Mouse (Mus musculus): ENCODE data around the gene Fam168a. TPM values are rescaled to one million over a fixed set of nuclear protein-coding genes. Genes with fewer than 3 reads are reported as not detected.

Gene Fam168a
- polyA plus RNA-seq, 1 experiment from 2014 or later = 118 TPM

- Histone ChIP-seq H3K4me1 (replicated peaks; ENCODE audit: control insufficient read depth, insufficient read depth, low read length) (no peaks in the 10 kb centered on the region), H3K4me3 (replicated peaks; ENCODE audit: low read length) (no peak overlapping the region), H3K4me2 (ENCODE audit: low read length) (no peak overlapping the region), H3K36me3 (ENCODE audit: control insufficient read depth, insufficient read depth) (peaks cover 23% of the 10 kb centered on the region), H3K9me3 (ENCODE audit: control insufficient read depth, low read length) (no peaks in the 10 kb centered on the region), H3K27ac (ENCODE audit: low read length) (no peak overlapping the region), H3K27me3 (replicated peaks; ENCODE audit: control insufficient read depth, insufficient read depth, low read length) (no peaks in the 10 kb centered on the region), H3K9ac (replicated peaks; ENCODE audit: low read depth, low read length) (no peak overlapping the region)
- 90% methylated on average over 1 of the region's 1 CpGs for WGBS
- ATAC-seq = no peak
Observed at GRCm38 (mm10) chr7:100875822-100876221, 169.4 kb downstream of the Fam168a start.

- WGBS = 90% methylated on average over 13 of the region's 13 CpGs
- Histone ChIP-seq H3K4me3 (replicated peaks; ENCODE audit: low read length) (no peak overlapping the region), H3K9ac (replicated peaks; ENCODE audit: low read depth, low read length) (no peak overlapping the region), H3K27me3 (replicated peaks; ENCODE audit: control insufficient read depth, insufficient read depth, low read length) (no peaks in the 10 kb centered on the region), H3K4me2 (ENCODE audit: low read length) (no peak overlapping the region), H3K4me1 (replicated peaks; ENCODE audit: control insufficient read depth, insufficient read depth, low read length) (no peaks in the 10 kb centered on the region), H3K27ac (ENCODE audit: low read length) (no peak overlapping the region), H3K36me3 (ENCODE audit: control insufficient read depth, insufficient read depth) (peaks cover 27% of the 10 kb centered on the region), H3K9me3 (ENCODE audit: control insufficient read depth, low read length) (no peaks in the 10 kb centered on the region)
- ATAC-seq = no peak
Observed at GRCm38 (mm10) chr7:100876293-100876692, 169.9 kb downstream of the Fam168a start.

GRCm38 (mm10) chr7:100876771-100877170 lies 170.3 kb downstream of the Fam168a start:
- Histone ChIP-seq H3K4me2 (ENCODE audit: low read length) (no peak overlapping the region), H3K27ac (ENCODE audit: low read length) (no peak overlapping the region), H3K27me3 (replicated peaks; ENCODE audit: control insufficient read depth, insufficient read depth, low read length) (no peaks in the 10 kb centered on the region), H3K9ac (replicated peaks; ENCODE audit: low read depth, low read length) (no peak overlapping the region), H3K4me1 (replicated peaks; ENCODE audit: control insufficient read depth, insufficient read depth, low read length) (no peaks in the 10 kb centered on the region), H3K4me3 (replicated peaks; ENCODE audit: low read length) (no peak overlapping the region), H3K9me3 (ENCODE audit: control insufficient read depth, low read length) (no peaks in the 10 kb centered on the region), H3K36me3 (ENCODE audit: control insufficient read depth, insufficient read depth) (peaks cover 28% of the 10 kb centered on the region)
- WGBS = 95% methylated on average over 9 of the region's 9 CpGs
- no peak for ATAC-seq

GRCm38 (mm10) chr7:100879595-100879994 lies 173.2 kb downstream of the Fam168a start:
- ATAC-seq = peak; percentile 41; the same call in 1 of the 2 replicates

GRCm38 (mm10) chr7:100881531-100881930 lies 175.1 kb downstream of the Fam168a start:
- 92% methylated on average over 9 of the region's 9 CpGs for WGBS
- Histone ChIP-seq H3K4me2 (ENCODE audit: low read length) (no peak overlapping the region), H3K36me3 (ENCODE audit: control insufficient read depth, insufficient read depth) (peaks cover 25% of the 10 kb centered on the region), H3K27ac (ENCODE audit: low read length) (no peak overlapping the region), H3K9me3 (ENCODE audit: control insufficient read depth, low read length) (no peaks in the 10 kb centered on the region), H3K4me3 (replicated peaks; ENCODE audit: low read length) (no peak overlapping the region), H3K9ac (replicated peaks; ENCODE audit: low read depth, low read length) (no peak overlapping the region), H3K4me1 (replicated peaks; ENCODE audit: control insufficient read depth, insufficient read depth, low read length) (no peaks in the 10 kb centered on the region), H3K27me3 (replicated peaks; ENCODE audit: control insufficient read depth, insufficient read depth, low read length) (no peaks in the 10 kb centered on the region)
- no peak for ATAC-seq

More at GRCm38 (mm10) chr7:100879595-100879994, 173.2 kb downstream of the Fam168a start:
- 14% methylated on average over 20 of the region's 20 CpGs for WGBS
- Histone ChIP-seq H3K9ac (replicated peaks; ENCODE audit: low read depth, low read length) (no peak overlapping the region), H3K27ac (ENCODE audit: low read length) (no peak overlapping the region), H3K36me3 (ENCODE audit: control insufficient read depth, insufficient read depth) (peaks cover 25% of the 10 kb centered on the region), H3K4me3 (replicated peaks; ENCODE audit: low read length) (no peak overlapping the region), H3K4me2 (ENCODE audit: low read length) (no peak overlapping the region), H3K4me1 (replicated peaks; ENCODE audit: control insufficient read depth, insufficient read depth, low read length) (no peaks in the 10 kb centered on the region), H3K27me3 (replicated peaks; ENCODE audit: control insufficient read depth, insufficient read depth, low read length) (no peaks in the 10 kb centered on the region), H3K9me3 (ENCODE audit: control insufficient read depth, low read length) (no peaks in the 10 kb centered on the region)

GRCm38 (mm10) chr7:100881950-100882349 lies 175.5 kb downstream of the Fam168a start:
- Histone ChIP-seq H3K9ac (replicated peaks; ENCODE audit: low read depth, low read length) (no peak overlapping the region), H3K27me3 (replicated peaks; ENCODE audit: control insufficient read depth, insufficient read depth, low read length) (no peaks in the 10 kb centered on the region), H3K36me3 (ENCODE audit: control insufficient read depth, insufficient read depth) (peaks cover 25% of the 10 kb centered on the region), H3K27ac (ENCODE audit: low read length) (no peak overlapping the region), H3K4me1 (replicated peaks; ENCODE audit: control insufficient read depth, insufficient read depth, low read length) (no peaks in the 10 kb centered on the region), H3K4me2 (ENCODE audit: low read length) (no peak overlapping the region), H3K9me3 (ENCODE audit: control insufficient read depth, low read length) (no peaks in the 10 kb centered on the region), H3K4me3 (replicated peaks; ENCODE audit: low read length) (no peak overlapping the region)
- WGBS = 91% methylated on average over 4 of the region's 4 CpGs
- no peak for ATAC-seq

- ATAC-seq = no peak
Observed at GRCm38 (mm10) chr7:100884460-100884859, 178.0 kb downstream of the Fam168a start.

DNA sequence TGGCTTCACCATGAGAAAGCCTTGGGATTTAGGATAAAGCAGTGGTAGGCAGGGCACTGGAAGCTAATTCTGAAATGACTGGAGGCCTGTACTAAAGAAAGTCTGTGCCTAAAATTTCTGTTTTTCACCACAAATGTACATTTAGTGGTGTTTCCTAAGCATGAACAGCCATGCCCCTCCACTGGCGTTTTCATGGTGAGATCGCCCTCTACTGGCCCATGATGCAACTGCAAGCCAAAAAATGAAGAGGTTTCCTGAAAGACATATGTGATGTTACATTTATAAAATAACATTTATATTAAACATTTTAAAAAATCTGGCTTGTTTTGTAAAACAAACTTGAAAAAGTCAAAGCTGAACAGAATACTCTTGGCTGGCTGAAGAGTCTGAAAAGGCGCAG lies 180.1 kb downstream of the Fam168a start:
- H3K27ac ChIP-seq (ENCODE audit: low read length) = no peak overlapping the region
- H3K4me1 ChIP-seq (replicated peaks; ENCODE audit: control insufficient read depth, insufficient read depth, low read length) = peaks cover 1% of the 10 kb centered on the region; the same call in 1 of the 2 replicates
- no peaks in the 10 kb centered on the region for H3K27me3 ChIP-seq (replicated peaks; ENCODE audit: control insufficient read depth, insufficient read depth, low read length)
- H3K9ac ChIP-seq (replicated peaks; ENCODE audit: low read depth, low read length) = no peak overlapping the region
- no peak overlapping the region for H3K4me3 ChIP-seq (replicated peaks; ENCODE audit: low read length)
- WGBS = 32% methylated on average over 3 of the region's 3 CpGs
- no peaks in the 10 kb centered on the region for H3K9me3 ChIP-seq (ENCODE audit: control insufficient read depth, low read length)
- ATAC-seq = 0 out of 2 replicates have a peak, but pooled peaks have one; percentile 21
- H3K4me2 ChIP-seq (ENCODE audit: low read length) = no peak overlapping the region
- peaks cover 9% of the 10 kb centered on the region; the same call in 1 of the 2 replicates for H3K36me3 ChIP-seq (ENCODE audit: control insufficient read depth, insufficient read depth)

More at GRCm38 (mm10) chr7:100884460-100884859, 178.0 kb downstream of the Fam168a start:
- Histone ChIP-seq H3K27me3 (replicated peaks; ENCODE audit: control insufficient read depth, insufficient read depth, low read length) (no peaks in the 10 kb centered on the region), H3K4me2 (ENCODE audit: low read length) (no peak overlapping the region), H3K36me3 (ENCODE audit: control insufficient read depth, insufficient read depth) (peaks cover 23% of the 10 kb centered on the region), H3K27ac (ENCODE audit: low read length) (no peak overlapping the region), H3K9me3 (ENCODE audit: control insufficient read depth, low read length) (no peaks in the 10 kb centered on the region), H3K9ac (replicated peaks; ENCODE audit: low read depth, low read length) (no peak overlapping the region), H3K4me3 (replicated peaks; ENCODE audit: low read length) (no peak overlapping the region), H3K4me1 (replicated peaks; ENCODE audit: control insufficient read depth, insufficient read depth, low read length) (no peaks in the 10 kb centered on the region)
- 96% methylated on average over 4 of the region's 4 CpGs for WGBS
